Mouse (Mus musculus) MEL (cell line): ENCODE data around the gene Cul4b. TPM values are rescaled to one million over a fixed set of nuclear protein-coding genes. Genes with fewer than 3 reads are reported as not detected.
A peak's percentile ranks its signal among the peaks of the same experiment; 100 is the strongest.

ENCODE experiments used
- DNase-seq: peaks from one replicate; pipeline ENCODE4 v3.0.0; 2011; ENCODE audit warnings: low read depth, low spot score
- H3K27ac ChIP-seq: 2 replicates; pipeline ENCODE4 v1.5.1; 2012; ENCODE audit warnings: low read depth, mild to moderate bottlenecking, control low read depth, low read length, moderate library complexity; ENCODE audit not compliant: control insufficient read depth
- H3K27me3 ChIP-seq, 2 experiments: fragments of 150-350 bp in 1 of 2; sonication (generic) in 1 of 2; 2 replicates each; pipeline ENCODE4 v1.6.1; 2012; ENCODE audit warnings: low read length in 2 of 2, mild to moderate bottlenecking in 2 of 2, improper control_type of control experiment in 1 of 2, moderate library complexity in 1 of 2; ENCODE audit not compliant: insufficient read depth in 2 of 2, control insufficient read depth in 1 of 2
- H3K36me3 ChIP-seq, 2 experiments: 2 replicates each; pipeline ENCODE4 v1.6.1; 2012 to 2014; ENCODE audit warnings: low read length in 2 of 2, improper control_type of control experiment in 1 of 2, inconsistent platforms in 1 of 2, mild to moderate bottlenecking in 1 of 2; ENCODE audit not compliant: insufficient read depth in 2 of 2, control insufficient read depth in 1 of 2
- H3K4me1 ChIP-seq, 2 experiments: fragments of 150-350 bp in 1 of 2; sonication (generic) in 1 of 2; 2 replicates each; pipeline ENCODE4 v1.6.1; 2012; ENCODE audit warnings: low read length in 2 of 2, improper control_type of control experiment in 1 of 2, mild to moderate bottlenecking in 1 of 2; ENCODE audit not compliant: insufficient read depth in 2 of 2, control insufficient read depth in 1 of 2
- H3K4me3 ChIP-seq, 2 experiments: fragments of 150-350 bp in 1 of 2; sonication (generic) in 1 of 2; 2 replicates each; pipeline ENCODE4 v1.5.1; 2012; ENCODE audit warnings: low read depth in 2 of 2, low read length in 2 of 2, mild to moderate bottlenecking in 2 of 2, moderate library complexity in 2 of 2, control low read depth in 1 of 2, improper control_type of control experiment in 1 of 2; ENCODE audit not compliant: control insufficient read depth in 1 of 2, insufficient read depth in 1 of 2
- H3K79me2 ChIP-seq: 2 replicates; pipeline ENCODE4 v1.6.1; 2012; ENCODE audit warnings: mild to moderate bottlenecking, low read length, moderate library complexity; ENCODE audit not compliant: control insufficient read depth, poor library complexity, insufficient read depth
- H3K9ac ChIP-seq: 2 replicates; pipeline ENCODE4 v1.6.1; 2012; ENCODE audit warnings: low read depth, mild to moderate bottlenecking, control low read depth, low read length, moderate library complexity; ENCODE audit not compliant: control insufficient read depth, poor library complexity, severe bottlenecking
- H3K9me3 ChIP-seq: fragments of 150-350 bp; sonication (generic); replicated peaks from 2 replicates; pipeline ENCODE4 v1.6.1; 2012; ENCODE audit warnings: mild to moderate bottlenecking, low read length, improper control_type of control experiment, moderate library complexity; ENCODE audit not compliant: insufficient read depth
- CHD1 ChIP-seq: IDR thresholded peaks from 2 replicates; pipeline ENCODE4 v1.6.1; 2012; ENCODE audit warnings: low read depth, mild to moderate bottlenecking, inconsistent platforms, low read length, improper control_type of control experiment
- CHD2 ChIP-seq: IDR thresholded peaks from 2 replicates; pipeline ENCODE4 v1.6.1; 2011; ENCODE audit warnings: low read length, improper control_type of control experiment
- CTCF ChIP-seq, 3 experiments: IDR thresholded peaks in 2 of 3; conservative IDR thresholded peaks in 1 of 3; 2 replicates each; pipeline ENCODE4 v1.5.1; 2011 to 2012; ENCODE audit warnings: low read length in 3 of 3, low read depth in 2 of 3, mild to moderate bottlenecking in 2 of 3, improper control_type of control experiment in 1 of 3, inconsistent platforms in 1 of 3, mixed read lengths in 1 of 3, moderate library complexity in 1 of 3; ENCODE audit not compliant: control insufficient read depth in 1 of 3, insufficient read depth in 1 of 3, poor library complexity in 1 of 3, severe bottlenecking in 1 of 3
- E2F4 ChIP-seq: IDR thresholded peaks from 2 replicates; pipeline ENCODE4 v1.6.1; 2011; ENCODE audit warnings: low read depth, low read length, improper control_type of control experiment, borderline replicate concordance
- ELF1 ChIP-seq: IDR thresholded peaks from 2 replicates; pipeline ENCODE4 v1.6.1; 2014; ENCODE audit warnings: low read depth, mild to moderate bottlenecking, inconsistent platforms, low read length, improper control_type of control experiment, moderate library complexity
- EP300 ChIP-seq, 2 experiments: IDR thresholded peaks; 2 replicates each; pipeline ENCODE4 v1.6.1; 2011; ENCODE audit warnings: improper control_type of control experiment in 2 of 2, low read length in 2 of 2, low read depth in 1 of 2, mild to moderate bottlenecking in 1 of 2
- ETS1 ChIP-seq: IDR thresholded peaks from 2 replicates; pipeline ENCODE4 v1.6.1; 2012; ENCODE audit warnings: low read depth, mild to moderate bottlenecking, inconsistent platforms, low read length, improper control_type of control experiment, moderate library complexity
- GABPA ChIP-seq: IDR thresholded peaks from 2 replicates; pipeline ENCODE4 v1.6.1; 2012; ENCODE audit warnings: low read depth, mild to moderate bottlenecking, inconsistent platforms, low read length, improper control_type of control experiment, moderate library complexity
- GATA1 ChIP-seq: IDR thresholded peaks from 2 replicates; pipeline ENCODE4 v1.6.1; 2011; ENCODE audit warnings: low read depth, low read length, improper control_type of control experiment
- HCFC1 ChIP-seq: IDR thresholded peaks from 2 replicates; pipeline ENCODE4 v1.6.1; 2012; ENCODE audit warnings: low read depth, mild to moderate bottlenecking, inconsistent platforms, low read length, improper control_type of control experiment, moderate library complexity
- JUND ChIP-seq: IDR thresholded peaks from 2 replicates; pipeline ENCODE4 v1.6.1; 2011; ENCODE audit warnings: low read depth, mild to moderate bottlenecking, improper control_type of control experiment, low read length
- KAT2A ChIP-seq: conservative IDR thresholded peaks from 2 replicates; pipeline ENCODE4 v1.6.1; 2012; ENCODE audit warnings: low read depth, low read length, improper control_type of control experiment, inconsistent platforms
- MAFK ChIP-seq: IDR thresholded peaks from 2 replicates; pipeline ENCODE4 v1.6.1; 2011; ENCODE audit warnings: low read depth, mild to moderate bottlenecking, low read length, improper control_type of control experiment, borderline replicate concordance
- MAX ChIP-seq: IDR thresholded peaks from 2 replicates; pipeline ENCODE4 v1.6.1; 2011; ENCODE audit warnings: low read length, improper control_type of control experiment
- MAZ ChIP-seq: IDR thresholded peaks from 2 replicates; pipeline ENCODE4 v1.6.1; 2012; ENCODE audit warnings: low read depth, mild to moderate bottlenecking, inconsistent platforms, low read length, improper control_type of control experiment
- MEF2A ChIP-seq: IDR thresholded peaks from 2 replicates; pipeline ENCODE4 v1.6.1; 2014; ENCODE audit warnings: low read depth, mild to moderate bottlenecking, inconsistent platforms, low read length, improper control_type of control experiment; ENCODE audit not compliant: poor library complexity, insufficient replicate concordance, severe bottlenecking; ENCODE audit errors: extremely low read depth
- MXI1 ChIP-seq: IDR thresholded peaks from 2 replicates; pipeline ENCODE4 v1.6.1; 2011; ENCODE audit warnings: mild to moderate bottlenecking, low read depth, low read length, improper control_type of control experiment
- MYB ChIP-seq: IDR thresholded peaks from 2 replicates; pipeline ENCODE4 v1.6.1; 2011; ENCODE audit warnings: mild to moderate bottlenecking, low read depth, low read length, improper control_type of control experiment
- MYC ChIP-seq: IDR thresholded peaks from 2 replicates; pipeline ENCODE4 v1.6.1; 2011; ENCODE audit warnings: low read depth, mild to moderate bottlenecking, low read length, improper control_type of control experiment, moderate library complexity
- NELFE ChIP-seq: IDR thresholded peaks from 2 replicates; pipeline ENCODE4 v1.6.1; 2011; ENCODE audit warnings: low read depth, low read length, improper control_type of control experiment
- NRF1 ChIP-seq: IDR thresholded peaks from 2 replicates; pipeline ENCODE4 v1.6.1; 2014; ENCODE audit warnings: low read depth, mild to moderate bottlenecking, inconsistent platforms, low read length, improper control_type of control experiment, moderate library complexity; ENCODE audit not compliant: poor library complexity, insufficient read depth, severe bottlenecking
- POLR2A ChIP-seq, 2 experiments: IDR thresholded peaks; 2 replicates each; pipeline ENCODE4 v1.6.1; 2011 to 2012; ENCODE audit warnings: low read length in 2 of 2, mild to moderate bottlenecking in 2 of 2, control low read depth in 1 of 2, improper control_type of control experiment in 1 of 2, low read depth in 1 of 2, moderate library complexity in 1 of 2; ENCODE audit not compliant: control insufficient read depth in 1 of 2, insufficient read depth in 1 of 2, poor library complexity in 1 of 2
- POLR2AphosphoS2 ChIP-seq: IDR thresholded peaks from 2 replicates; pipeline ENCODE4 v1.6.1; 2011; ENCODE audit warnings: low read length, improper control_type of control experiment
- POLR2AphosphoS5 ChIP-seq: IDR thresholded peaks from 2 replicates; pipeline ENCODE4 v1.6.1; 2012; ENCODE audit warnings: low read depth, borderline replicate concordance, mild to moderate bottlenecking, inconsistent platforms, low read length, moderate library complexity, mixed read lengths
- RAD21 ChIP-seq: IDR thresholded peaks from 2 replicates; pipeline ENCODE4 v1.6.1; 2011; ENCODE audit warnings: mild to moderate bottlenecking, low read depth, low read length, improper control_type of control experiment
- RCOR1 ChIP-seq: IDR thresholded peaks from 2 replicates; pipeline ENCODE4 v1.6.1; 2012; ENCODE audit warnings: low read depth, mild to moderate bottlenecking, inconsistent platforms, low read length, improper control_type of control experiment
- SIN3A ChIP-seq: IDR thresholded peaks from 2 replicates; pipeline ENCODE4 v1.6.1; 2012; ENCODE audit warnings: low read length, improper control_type of control experiment, inconsistent platforms
- SMC3 ChIP-seq: IDR thresholded peaks from 2 replicates; pipeline ENCODE4 v1.6.1; 2011; ENCODE audit warnings: low read depth, low read length, improper control_type of control experiment
- TAL1 ChIP-seq: IDR thresholded peaks from 2 replicates; pipeline ENCODE4 v1.6.1; 2012; ENCODE audit warnings: mild to moderate bottlenecking, inconsistent platforms, low read length, moderate library complexity, mixed read lengths
- TBP ChIP-seq: IDR thresholded peaks from 2 replicates; pipeline ENCODE4 v1.8.0; 2011; ENCODE audit warnings: low read depth, low read length, improper control_type of control experiment
- TCF12 ChIP-seq: IDR thresholded peaks from 2 replicates; pipeline ENCODE4 v1.6.1; 2014; ENCODE audit warnings: low read depth, mild to moderate bottlenecking, inconsistent platforms, low read length, improper control_type of control experiment, moderate library complexity
- UBTF ChIP-seq: IDR thresholded peaks from 2 replicates; pipeline ENCODE4 v1.6.1; 2012; ENCODE audit warnings: low read depth, mild to moderate bottlenecking, inconsistent platforms, low read length, improper control_type of control experiment, moderate library complexity, borderline replicate concordance; ENCODE audit not compliant: insufficient read depth
- USF1 ChIP-seq: IDR thresholded peaks from 2 replicates; pipeline ENCODE4 v1.6.1; 2014; ENCODE audit warnings: low read depth, mild to moderate bottlenecking, inconsistent platforms, low read length, improper control_type of control experiment, moderate library complexity
- USF2 ChIP-seq, 2 experiments: IDR thresholded peaks; 2 replicates each; pipeline ENCODE4 v1.6.1; 2011 to 2012; ENCODE audit warnings: improper control_type of control experiment in 2 of 2, low read length in 2 of 2, borderline replicate concordance in 1 of 2, inconsistent platforms in 1 of 2, low read depth in 1 of 2, mild to moderate bottlenecking in 1 of 2; ENCODE audit not compliant: insufficient read depth in 1 of 2
- ZC3H11A ChIP-seq: IDR thresholded peaks from 2 replicates; pipeline ENCODE4 v1.6.1; 2012; ENCODE audit warnings: low read depth, mild to moderate bottlenecking, inconsistent platforms, low read length, improper control_type of control experiment
- ZKSCAN1 ChIP-seq: IDR thresholded peaks from 2 replicates; pipeline ENCODE4 v1.6.1; 2012; ENCODE audit warnings: low read depth, mild to moderate bottlenecking, inconsistent platforms, low read length, improper control_type of control experiment, moderate library complexity
- ZMIZ1 ChIP-seq: IDR thresholded peaks from 2 replicates; pipeline ENCODE4 v1.6.1; 2012; ENCODE audit warnings: low read depth, mild to moderate bottlenecking, inconsistent platforms, low read length, improper control_type of control experiment, moderate library complexity
- polyA plus RNA-seq, 2 experiments: library from polyadenylated mRNA; stranded (reverse) in 1 of 2; unstranded in 1 of 2; fragments of >175 nt in 1 of 2; fragments of >200 nt in 1 of 2; gene quantifications; 2 replicates each; pipeline versions ENCODE4 v1.2.1 to v1.2.4; 2012; ENCODE audit warnings: low replicate concordance in 2 of 2, low read depth in 1 of 2; ENCODE audit not compliant: insufficient read length in 2 of 2, insufficient read depth in 1 of 2, missing spikeins in 1 of 2
- total RNA-seq: library from RNA; depleted of rRNA; stranded (reverse); fragments of 300-350 nt; gene quantifications from 2 replicates; pipeline ENCODE4 v1.2.3, GENCODE M21; 2012

Gene Cul4b
- total and polyA plus RNA-seq, 3 experiments, result 19.0 to 28.2 TPM; not detected in 1

- no peak for TF ChIP-seq UBTF
- TF ChIP-seq MAX, result peak; percentile 50; the same call in 1 of the 2 replicates
- TF ChIP-seq JUND, result no peak
- TF ChIP-seq KAT2A, result peak; percentile 13; the same call in 1 of the 2 replicates
- TF ChIP-seq RCOR1, result no peak
- TF ChIP-seq EP300 (IDR thresholded peaks at IDR 0.05; ENCODE audit: low read depth in 1 of 2, low read length in 2 of 2), result no peak
- no peak for TF ChIP-seq CTCF (IDR thresholded peaks at IDR 0.05 in 2 of 3, conservative IDR thresholded peaks at IDR 0.05 in 1 of 3; ENCODE audit: control insufficient read depth in 1 of 3, insufficient read depth in 1 of 3, low read depth in 2 of 3, low read length in 3 of 3, poor library complexity in 1 of 3, severe bottlenecking in 1 of 3)
- peak; percentile 65; the same call in 1 of the 2 replicates for TF ChIP-seq ELF1
- no peak for TF ChIP-seq MYB
- TF ChIP-seq TCF12, result no peak
- TF ChIP-seq E2F4, result no peak
- no peak for TF ChIP-seq RAD21
- TF ChIP-seq GABPA, result no peak
- no peak for TF ChIP-seq CHD1
- TF ChIP-seq SMC3, result no peak
- peak; percentile 48; the same call in 1 of the 2 replicates for TF ChIP-seq MXI1
- TF ChIP-seq MAFK, result no peak
- TF ChIP-seq CHD2, result no peak
- peak; percentile 50 for TF ChIP-seq SIN3A
- TF ChIP-seq ZKSCAN1, result no peak
- TF ChIP-seq POLR2AphosphoS2, result no peak
- TF ChIP-seq HCFC1, result 0 out of 2 replicates have a peak, but pooled peaks have one; percentile 59
- TF ChIP-seq ZC3H11A, result no peak
- no peak for TF ChIP-seq TAL1
- TF ChIP-seq MAZ, result no peak
- TF ChIP-seq USF1, result no peak
- no peak for TF ChIP-seq USF2 (IDR thresholded peaks at IDR 0.05; ENCODE audit: borderline replicate concordance in 1 of 2, insufficient read depth in 1 of 2, low read depth in 1 of 2, low read length in 2 of 2)
- no peak for TF ChIP-seq POLR2A (IDR thresholded peaks at IDR 0.05; ENCODE audit: control insufficient read depth in 1 of 2, insufficient read depth in 1 of 2, low read depth in 1 of 2, low read length in 2 of 2, poor library complexity in 1 of 2)
- TF ChIP-seq ZMIZ1, result no peak
- TF ChIP-seq MEF2A, result no peak
- no peak for TF ChIP-seq ETS1
- TF ChIP-seq MYC, result peak; percentile 59; the same call in 1 of the 2 replicates
- no peak for TF ChIP-seq GATA1
- TF ChIP-seq POLR2AphosphoS5, result no peak
- no peak; the same call in 1 of the 2 replicates for TF ChIP-seq NELFE
- no peak for TF ChIP-seq TBP
- no peak for TF ChIP-seq NRF1
- Histone ChIP-seq H3K9ac (peak overlapping the region; percentile 79), H3K36me3 (peaks cover 2 to 6% of the 10 kb centered on the region in 2 experiments), H3K27me3 (no peaks in the 10 kb centered on the region), H3K4me1 (no peaks in the 10 kb centered on the region), H3K27ac (peak overlapping the region; percentile 71), H3K79me2 (peaks cover 2% of the 10 kb centered on the region), H3K9me3 (no peaks in the 10 kb centered on the region), H3K4me3 (peak overlapping the region; percentile 77 to 95)
- peak; percentile 65 for DNase-seq
Observed at GRCm38 (mm10) chrX:38600995-38601369, 25.0 kb upstream of the Cul4b start.
